Mouse (Mus musculus) cerebellum, adult 2 months (tissue): ENCODE results near the gene Rpl27. TPM values are rescaled to one million over a fixed set of nuclear protein-coding genes. Genes with fewer than 3 reads are reported as not detected.
A peak's percentile ranks its signal among the peaks of the same experiment; 100 is the strongest.

Source experiments
- DNase-seq, 2 experiments: peaks; one replicate each; pipeline ENCODE4 v3.0.0; 2021
- H3K27ac ChIP-seq: fragments of 200-500 bp; 2 replicates; pipeline ENCODE4 v1.5.1; 2012; ENCODE audit warnings: low read length, control low read depth, inconsistent platforms; ENCODE audit not compliant: insufficient read depth
- H3K27me3 ChIP-seq: fragments of 200-500 bp; 2 replicates; pipeline ENCODE4 v1.6.1; 2012; ENCODE audit warnings: inconsistent platforms, mild to moderate bottlenecking, low read length, moderate library complexity; ENCODE audit not compliant: control insufficient read depth, insufficient read depth
- H3K4me1 ChIP-seq: fragments of 200-500 bp; 2 replicates; pipeline ENCODE4 v1.6.1; 2011; ENCODE audit warnings: low read length; ENCODE audit not compliant: control insufficient read depth, insufficient read depth
- H3K4me3 ChIP-seq: fragments of 200-500 bp; replicated peaks from 2 replicates; pipeline ENCODE3; 2011; ENCODE audit warnings: mild to moderate bottlenecking, low read depth, low read length, control low read depth; ENCODE audit not compliant: insufficient read depth
- CTCF ChIP-seq: fragments of 200-500 bp; IDR thresholded peaks from 2 replicates; pipeline ENCODE4 v1.5.1; 2011; ENCODE audit warnings: low read depth, mild to moderate bottlenecking, control low read depth, low read length, moderate library complexity, borderline replicate concordance; ENCODE audit not compliant: insufficient read depth
- POLR2A ChIP-seq: fragments of 200-500 bp; IDR thresholded peaks from 2 replicates; pipeline ENCODE4 v1.6.1; 2011; ENCODE audit warnings: low read length, control low read depth, borderline replicate concordance; ENCODE audit not compliant: insufficient read depth
- WGBS: fragments of 180-500 bp; shearing (Covaris S2); methylation state at CpG from one replicate; pipeline ENCODE4 v1.1.7; 2018; 5-methylcytosine and 5-hydroxymethylcytosine counted together
- polyA plus RNA-seq: library from polyadenylated mRNA; depleted of rRNA; stranded (reverse); fragments of >200 nt; gene quantifications from 2 replicates; pipeline ENCODE4 v1.2.3, GENCODE M21; 2012

Rpl27 gene
- polyA plus RNA-seq, 1 experiment = 422 TPM

GRCm38 (mm10) chr11:101420148-101420547 lies 21.9 kb upstream of the Rpl27 start:
- Histone ChIP-seq H3K4me3 (no peak overlapping the region), H3K27ac (no peak overlapping the region), H3K27me3 (no peaks in the 10 kb centered on the region), H3K4me1 (peaks cover 4% of the 10 kb centered on the region)
- no peak for DNase-seq
- 91% methylated on average over 5 of the region's 5 CpGs for WGBS
- TF ChIP-seq POLR2A (no peak), CTCF (no peak)

GRCm38 (mm10) chr11:101424105-101424851 lies 17.8 kb upstream of the Rpl27 start, which contains the start of gene Gm27029:
Gene Gm27029 (minus strand): TSS chr11:101424796.
- 2% methylated on average over 23 of the region's 23 CpGs for WGBS
- H3K27ac ChIP-seq = peak within 1 kb of the TSS; percentile 78
- peaks cover 9% of the 10 kb centered on the region for H3K4me1 ChIP-seq
- no peak for DNase-seq
- H3K27me3 ChIP-seq = no peaks in the 10 kb centered on the region
- H3K4me3 ChIP-seq = peak within 1 kb of the TSS; percentile 98
- no peak for TF ChIP-seq CTCF
- no peak for TF ChIP-seq POLR2A

GRCm38 (mm10) chr11:101424925-101425813 lies 16.9 kb upstream of the Rpl27 start, which contains the start of the genes Rundc1 and Ptges3l:
Gene Rundc1 (plus strand): TSS chr11:101425085.
Gene Ptges3l (minus strand): TSS chr11:101425333.
- under 1% methylated on average over 81 of the region's 81 CpGs for WGBS
- Histone ChIP-seq H3K27me3 (no peaks in the 10 kb centered on the region), H3K4me3 (peak within 1 kb of the TSS; percentile 98), H3K4me1 (peaks cover 9% of the 10 kb centered on the region), H3K27ac (peak within 1 kb of the TSS; percentile 78)
- peak; percentile 76; the same call in 1 of the 2 replicates for TF ChIP-seq POLR2A
- TF ChIP-seq CTCF = no peak; the same call in 1 of the 2 replicates
- DNase-seq = peak; percentile 95 to 97

GRCm38 (mm10) chr11:101426165-101426564 lies 15.9 kb upstream of the Rpl27 start:
- Histone ChIP-seq H3K27me3 (no peaks in the 10 kb centered on the region), H3K4me3 (peak overlapping the region; percentile 98), H3K27ac (no peak overlapping the region), H3K4me1 (peaks cover 9% of the 10 kb centered on the region)
- WGBS = 61% methylated on average over 8 of the region's 8 CpGs
- no peak for TF ChIP-seq POLR2A
- TF ChIP-seq CTCF = no peak
- no peak for DNase-seq

GRCm38 (mm10) chr11:101431327-101431726 lies 10.8 kb upstream of the Rpl27 start:
- 92% methylated on average over 9 of the region's 9 CpGs for WGBS

GRCm38 (mm10) chr11:101433396-101433795 lies 8.7 kb upstream of the Rpl27 start:
- no peak for TF ChIP-seq POLR2A
- TF ChIP-seq CTCF = no peak
- Histone ChIP-seq H3K27me3 (no peaks in the 10 kb centered on the region), H3K4me3 (no peak overlapping the region), H3K4me1 (peaks cover 13% of the 10 kb centered on the region), H3K27ac (no peak overlapping the region)
- WGBS = 13% methylated on average over 13 of the region's 13 CpGs
- peak; percentile 63 to 70 for DNase-seq

More at GRCm38 (mm10) chr11:101431327-101431726, 10.8 kb upstream of the Rpl27 start:
- Histone ChIP-seq H3K4me3 (no peak overlapping the region), H3K4me1 (peaks cover 13% of the 10 kb centered on the region), H3K27ac (no peak overlapping the region), H3K27me3 (no peaks in the 10 kb centered on the region)
- TF ChIP-seq POLR2A (no peak), CTCF (no peak)
- DNase-seq = no peak

GRCm38 (mm10) chr11:101435831-101436230 lies 6.3 kb upstream of the Rpl27 start:
- Histone ChIP-seq H3K27me3 (no peaks in the 10 kb centered on the region), H3K4me1 (peaks cover 13% of the 10 kb centered on the region), H3K27ac (no peak overlapping the region), H3K4me3 (no peak overlapping the region)
- 88% methylated on average over 4 of the region's 4 CpGs for WGBS
- no peak for DNase-seq
- TF ChIP-seq POLR2A (no peak), CTCF (no peak)
